Mouse (Mus musculus) kidney, postnatal 10 days (tissue): ENCODE data around the gene Map2k4.
A peak's percentile ranks its signal among the peaks of the same experiment; 100 is the strongest.

ENCODE experiments used
- DNase-seq: peaks from one replicate; pipeline ENCODE4 v3.0.0; 2021; ENCODE audit warnings: mixed read lengths

The Map2k4 gene

GRCm38 (mm10) chr11:65788154-65788553 is at the start of gene Map2k4:
Gene Map2k4 (minus strand): TSS chr11:65788297.
- DNase-seq = peak; percentile 95

GRCm38 (mm10) chr11:65824556-65824955 is 36.5 kb upstream of the Map2k4 start:
- peak; percentile 52 for DNase-seq

DNA sequence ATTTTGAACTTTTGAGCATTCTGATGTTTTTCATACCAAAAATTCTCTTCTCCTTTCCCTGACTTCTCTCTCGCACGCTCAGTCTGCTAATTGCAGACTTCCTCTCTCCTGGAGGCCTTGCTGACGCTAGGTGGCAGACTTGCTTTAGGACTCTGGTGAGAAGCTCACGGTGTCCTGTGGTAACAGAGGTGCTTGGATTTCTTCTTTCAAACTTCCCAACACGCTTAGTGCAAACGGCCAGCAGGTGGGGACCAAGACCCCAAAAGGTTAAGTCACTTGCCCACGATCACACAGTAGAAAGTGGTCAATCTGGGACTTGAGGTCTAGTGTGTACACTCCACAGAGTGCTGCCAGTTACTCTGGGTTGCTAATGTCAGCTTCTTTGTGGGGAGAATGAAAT is 32.8 kb upstream of the Map2k4 start:
- DNase-seq = peak; percentile 88

DNA sequence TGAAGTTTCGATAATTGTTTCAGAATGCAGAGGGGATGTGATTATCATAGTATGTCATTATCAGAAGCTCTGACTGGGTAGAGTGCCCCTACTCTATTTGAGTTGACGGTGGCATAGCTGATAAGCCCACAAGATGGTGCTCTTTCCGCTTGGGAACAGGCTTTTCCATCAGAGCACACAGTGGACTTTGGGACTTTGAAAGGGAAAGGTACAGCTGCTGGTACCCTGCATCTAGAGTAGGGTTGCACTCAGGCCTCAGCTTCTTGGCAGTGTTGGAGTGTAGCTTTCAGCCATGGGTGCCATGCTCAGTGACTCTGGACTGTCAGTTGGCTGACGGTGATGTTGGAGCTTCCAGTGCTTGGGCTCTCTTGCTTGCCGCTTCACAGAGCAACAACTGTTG is 32.2 kb upstream of the Map2k4 start:
- peak; percentile 29 for DNase-seq

GRCm38 (mm10) chr11:65818193-65818592 is 30.1 kb upstream of the Map2k4 start:
- no peak for DNase-seq

DNA sequence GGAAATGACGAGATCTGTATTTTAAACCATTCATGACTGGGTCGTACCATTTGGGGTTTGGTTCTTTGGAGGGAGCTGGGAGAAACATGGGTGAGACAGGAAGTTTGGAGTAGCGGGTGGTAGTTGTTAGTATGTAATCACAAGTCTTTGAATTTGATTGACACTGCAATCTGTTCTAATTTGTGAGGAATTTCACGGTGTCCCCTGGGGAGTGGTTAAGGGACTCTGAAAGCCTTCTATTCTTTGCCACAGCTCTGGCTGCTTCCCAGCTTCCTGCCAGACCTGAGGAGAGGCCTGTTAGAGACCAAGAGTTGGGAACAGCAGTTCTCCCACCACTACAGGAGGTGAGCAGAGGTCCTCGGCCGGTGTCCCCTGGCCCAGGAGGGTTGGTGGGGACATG is 28.1 kb upstream of the Map2k4 start:
- no peak for DNase-seq

DNA sequence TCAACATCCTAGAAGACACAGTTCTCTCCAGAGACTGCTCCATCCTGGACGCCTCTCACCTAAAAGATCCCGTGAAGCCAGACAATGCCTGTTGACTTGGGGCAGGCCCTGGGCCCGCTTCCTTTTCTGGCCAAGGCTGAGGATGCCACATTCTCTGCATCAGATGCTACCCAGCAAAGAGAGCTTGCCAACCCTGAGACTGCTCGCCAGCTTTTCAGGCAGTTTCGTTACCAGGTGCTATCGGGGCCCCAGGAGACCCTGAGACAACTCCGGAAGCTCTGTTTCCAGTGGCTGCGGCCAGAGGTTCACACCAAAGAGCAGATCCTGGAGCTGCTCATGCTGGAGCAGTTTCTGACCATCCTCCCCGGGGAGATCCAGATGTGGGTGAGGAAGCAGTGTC is 26.3 kb upstream of the Map2k4 start:
- no peak for DNase-seq

- no peak for DNase-seq
These were observed 24.0 kb upstream of the Map2k4 start for GRCm38 (mm10) chr11:65812088-65812487.

GRCm38 (mm10) chr11:65807601-65808000 is 19.5 kb upstream of the Map2k4 start:
- DNase-seq = no peak

DNA sequence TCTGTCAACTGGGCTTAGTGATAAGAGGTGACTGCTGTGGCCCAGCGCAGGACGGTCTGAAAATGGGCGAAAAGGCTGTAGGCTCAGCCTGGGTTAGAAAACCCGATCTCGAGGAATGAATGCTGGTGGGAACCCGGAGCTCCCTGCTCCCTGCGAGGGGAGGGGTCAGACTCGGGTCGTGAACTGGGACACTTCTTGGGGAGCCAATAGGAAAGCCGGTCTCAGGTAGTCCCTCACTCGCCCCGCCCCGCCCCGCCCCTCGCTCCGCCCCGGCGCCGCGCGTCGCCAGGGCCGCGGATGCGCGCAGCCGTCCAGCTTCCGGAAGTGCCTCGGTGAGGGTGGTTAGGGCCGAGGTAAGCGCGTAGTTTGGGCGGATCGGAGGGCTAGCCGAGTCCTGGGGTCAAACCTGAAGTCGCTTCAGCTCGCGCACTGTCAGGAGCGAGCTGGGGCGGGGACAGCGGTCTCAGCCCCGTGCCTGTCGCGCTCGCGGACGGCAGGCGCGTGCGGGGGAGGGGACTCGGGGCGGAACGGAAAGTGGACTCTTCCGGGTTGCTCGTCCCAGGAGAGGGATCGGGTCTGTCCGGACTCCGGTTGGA is 18.9 kb upstream of the Map2k4 start, which contains the start of gene Zkscan6:
Gene Zkscan6 (plus strand): TSS at position 267 of the 596 bp plus-strand sequence.
- peak; percentile 93 for DNase-seq

GRCm38 (mm10) chr11:65806321-65806904 is 18.3 kb upstream of the Map2k4 start:
- no peak for DNase-seq

GRCm38 (mm10) chr11:65801899-65802298 is 13.8 kb upstream of the Map2k4 start:
- DNase-seq = no peak

GRCm38 (mm10) chr11:65795896-65796295 is 7.8 kb upstream of the Map2k4 start:
- no peak for DNase-seq

DNA sequence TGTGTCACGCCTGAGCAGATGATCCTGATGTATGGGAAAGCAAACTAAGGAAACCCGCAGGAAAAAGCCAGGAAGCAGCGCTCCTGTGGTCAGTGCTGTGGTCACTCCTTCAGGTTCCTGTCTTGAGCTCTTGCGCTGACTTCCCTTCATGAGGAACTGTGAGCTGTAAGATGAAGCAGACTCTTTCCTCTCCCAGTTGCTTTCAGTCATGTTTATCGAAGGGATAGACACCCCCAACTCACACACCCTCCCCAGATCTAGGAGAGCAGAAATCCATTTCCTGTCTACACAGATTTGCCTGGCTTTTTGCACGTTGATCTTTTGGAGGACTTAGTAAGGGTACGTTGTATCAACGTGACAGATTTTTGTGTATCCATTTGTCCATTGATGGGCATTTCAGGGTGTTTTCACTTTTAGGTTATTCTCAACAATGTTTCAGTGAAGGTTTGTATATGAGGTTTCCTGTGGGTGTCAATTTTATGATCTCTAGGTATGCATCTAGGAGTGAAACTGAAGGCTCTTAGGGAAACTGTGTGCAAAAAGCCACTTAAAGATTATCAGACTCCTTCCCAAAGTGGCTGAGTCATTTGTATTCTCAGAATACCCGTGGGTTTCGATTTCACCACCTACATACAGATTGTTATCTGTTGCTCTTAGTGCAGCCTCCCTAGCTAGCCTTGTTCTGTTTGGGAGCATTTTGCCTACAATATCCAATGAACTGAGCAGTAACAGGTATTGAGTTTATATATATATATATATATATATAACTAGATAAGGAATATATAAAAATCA is 6.5 kb upstream of the Map2k4 start:
- no peak for DNase-seq

DNA sequence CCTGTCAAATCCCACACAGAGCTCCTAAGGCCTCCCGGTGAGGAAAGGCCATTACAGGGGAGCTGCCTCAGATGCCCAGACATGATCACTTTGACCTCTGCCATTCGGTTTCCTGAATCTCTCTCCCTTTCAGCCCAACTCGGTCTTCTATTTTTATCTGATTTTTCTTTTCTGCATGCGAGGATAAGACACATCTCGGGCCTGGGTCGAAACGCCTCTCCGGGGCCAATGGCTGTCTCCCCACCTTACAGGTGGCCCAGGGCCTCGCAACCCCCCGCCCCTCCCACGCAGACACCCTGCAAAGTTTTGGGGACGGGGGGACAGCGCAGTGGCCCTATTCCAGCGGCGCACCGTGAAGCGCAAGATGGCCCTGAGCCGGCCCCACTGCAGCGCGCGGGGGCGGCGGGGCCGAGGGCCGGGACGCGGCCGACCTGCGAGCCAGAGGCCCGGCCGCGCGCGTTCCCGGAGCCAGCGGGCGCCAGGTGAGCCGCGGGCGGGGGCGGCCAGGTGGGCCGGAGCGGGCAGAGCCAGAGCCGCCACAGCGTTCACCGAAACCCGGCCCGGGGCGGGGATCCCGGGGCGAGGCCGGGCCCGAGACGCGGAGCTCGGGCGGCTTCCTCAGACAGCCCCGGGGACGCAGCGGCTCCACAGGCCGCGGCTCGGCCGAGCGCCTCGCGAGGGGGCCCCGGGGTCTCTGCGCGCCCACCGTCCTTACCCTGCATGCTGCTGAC is 511 bp downstream of the Map2k4 start:
- no peak for DNase-seq

- no peak for DNase-seq
These were observed 1.9 kb downstream of the Map2k4 start for GRCm38 (mm10) chr11:65786160-65786559.

DNA sequence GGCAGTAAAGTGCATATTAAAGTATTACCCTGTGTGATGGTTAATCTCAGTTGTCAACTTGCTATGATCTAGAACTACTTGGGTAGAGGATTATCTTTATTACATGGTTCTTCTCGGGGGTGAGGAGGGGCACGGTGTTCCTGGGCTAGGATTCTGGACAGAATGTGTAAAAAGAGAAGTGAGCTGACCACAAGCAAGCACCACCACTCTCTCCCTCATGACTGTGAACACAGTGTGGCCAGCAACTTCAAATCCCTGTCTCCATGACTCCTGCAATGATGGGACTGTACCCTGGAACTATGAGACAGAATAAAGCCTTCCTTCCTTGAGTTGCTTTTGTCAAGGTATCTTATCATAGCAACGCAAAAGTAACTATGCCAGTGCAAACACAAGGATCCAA is 6.5 kb downstream of the Map2k4 start:
- DNase-seq = no peak

- DNase-seq = no peak
These were observed 8.5 kb downstream of the Map2k4 start for GRCm38 (mm10) chr11:65779578-65779977.

GRCm38 (mm10) chr11:65779066-65779465 is 9.0 kb downstream of the Map2k4 start:
- DNase-seq = no peak

GRCm38 (mm10) chr11:65777810-65778209 is 10.3 kb downstream of the Map2k4 start:
- DNase-seq = no peak

GRCm38 (mm10) chr11:65776906-65777611 is 11.0 kb downstream of the Map2k4 start:
- no peak for DNase-seq

- DNase-seq = no peak
These were observed 14.0 kb downstream of the Map2k4 start for GRCm38 (mm10) chr11:65773946-65774656.
